Mouse (Mus musculus) kidney, adult 2 months (tissue): ENCODE results near the gene Spock1. TPM values are rescaled to one million over a fixed set of nuclear protein-coding genes. Genes with fewer than 3 reads are reported as not detected.

Experiments used
- DNase-seq: peaks from one replicate; pipeline ENCODE4 v3.0.0; 2021
- H3K27ac ChIP-seq: fragments of 200-500 bp; 2 replicates; pipeline ENCODE4 v1.5.1; 2012; ENCODE audit warnings: low read depth, low read length, control low read depth, inconsistent platforms; ENCODE audit not compliant: insufficient read depth
- H3K27me3 ChIP-seq: fragments of 200-500 bp; replicated peaks from 2 replicates; pipeline ENCODE4 v1.6.1; 2012; ENCODE audit warnings: mild to moderate bottlenecking, moderate library complexity, low read length, inconsistent platforms; ENCODE audit not compliant: control insufficient read depth, insufficient read depth
- H3K36me3 ChIP-seq: fragments of 200-500 bp; 2 replicates; pipeline ENCODE4 v1.6.1; 2012; ENCODE audit warnings: mild to moderate bottlenecking, moderate library complexity, low read length, inconsistent platforms; ENCODE audit not compliant: control insufficient read depth, insufficient read depth
- H3K4me1 ChIP-seq: fragments of 200-500 bp; 2 replicates; pipeline ENCODE4 v1.6.1; 2011; ENCODE audit warnings: low read length; ENCODE audit not compliant: control insufficient read depth, insufficient read depth
- H3K4me3 ChIP-seq: fragments of 200-500 bp; 2 replicates; pipeline ENCODE4 v1.5.1; 2011; ENCODE audit warnings: mild to moderate bottlenecking, low read depth, low read length, control low read depth; ENCODE audit not compliant: insufficient read depth
- CTCF ChIP-seq: fragments of 200-500 bp; conservative IDR thresholded peaks from 2 replicates; pipeline ENCODE4 v1.5.1; 2011; ENCODE audit warnings: low read depth, mild to moderate bottlenecking, control low read depth, low read length, moderate library complexity, mixed read lengths; ENCODE audit not compliant: insufficient read depth, insufficient read length
- POLR2A ChIP-seq: fragments of 200-500 bp; IDR thresholded peaks from one replicate; pipeline ENCODE4 v1.6.1; 2011; ENCODE audit warnings: low read depth, low read length, control low read depth
- WGBS: fragments of 180-500 bp; shearing (Covaris S2); methylation state at CpG from one replicate; pipeline ENCODE4 v1.1.7; 2018; 5-methylcytosine and 5-hydroxymethylcytosine counted together
- polyA plus RNA-seq: library from polyadenylated mRNA; depleted of rRNA; stranded (reverse); fragments of >200 nt; gene quantifications from 2 replicates; pipeline ENCODE4 v1.2.3, GENCODE M21; 2012

Spock1 gene
- polyA plus RNA-seq, 1 experiment = 0.19 TPM

- no peak for TF ChIP-seq POLR2A
- no peak for TF ChIP-seq CTCF
- Histone ChIP-seq H3K27ac (no peak overlapping the region), H3K4me3 (no peak overlapping the region), H3K27me3 (no peaks in the 10 kb centered on the region), H3K4me1 (no peaks in the 10 kb centered on the region), H3K36me3 (no peaks in the 10 kb centered on the region)
- DNase-seq = no peak
- 93% methylated on average over 1 of the region's 1 CpGs for WGBS
Measured at GRCm38 (mm10) chr13:57848931-57849330, 59.2 kb downstream of the Spock1 start.

- 86% methylated on average over 4 of the region's 4 CpGs for WGBS
- Histone ChIP-seq H3K27me3 (no peaks in the 10 kb centered on the region; the same call in 1 of the 2 replicates), H3K27ac (no peak overlapping the region), H3K4me3 (no peak overlapping the region), H3K4me1 (no peaks in the 10 kb centered on the region), H3K36me3 (no peaks in the 10 kb centered on the region)
- no peak for DNase-seq
- TF ChIP-seq POLR2A (no peak), CTCF (no peak)
Measured at GRCm38 (mm10) chr13:57847101-57847500, 61.0 kb downstream of the Spock1 start.

GRCm38 (mm10) chr13:57846468-57846867, 61.7 kb downstream of the Spock1 start:
- Histone ChIP-seq H3K27ac (no peak overlapping the region), H3K4me1 (no peaks in the 10 kb centered on the region), H3K4me3 (no peak overlapping the region), H3K36me3 (no peaks in the 10 kb centered on the region), H3K27me3 (no peaks in the 10 kb centered on the region; the same call in 1 of the 2 replicates)
- WGBS = 95% methylated on average over 9 of the region's 9 CpGs
- no peak for DNase-seq
- TF ChIP-seq POLR2A (no peak), CTCF (no peak)

- Histone ChIP-seq H3K4me3 (no peak overlapping the region), H3K27me3 (no peaks in the 10 kb centered on the region; the same call in 1 of the 2 replicates), H3K27ac (no peak overlapping the region), H3K4me1 (no peaks in the 10 kb centered on the region), H3K36me3 (no peaks in the 10 kb centered on the region)
- 92% methylated on average over 5 of the region's 5 CpGs for WGBS
- DNase-seq = no peak
- TF ChIP-seq POLR2A (no peak), CTCF (no peak)
Measured at GRCm38 (mm10) chr13:57841141-57841848, 66.8 kb downstream of the Spock1 start.

- TF ChIP-seq CTCF (no peak), POLR2A (no peak)
- WGBS = 71% methylated on average over 5 of the region's 5 CpGs
Measured at GRCm38 (mm10) chr13:57837691-57838437, 70.3 kb downstream of the Spock1 start.

GRCm38 (mm10) chr13:57831374-57832163, 76.6 kb downstream of the Spock1 start:
- Histone ChIP-seq H3K4me3 (no peak overlapping the region), H3K27me3 (no peaks in the 10 kb centered on the region), H3K27ac (no peak overlapping the region), H3K4me1 (no peaks in the 10 kb centered on the region), H3K36me3 (no peaks in the 10 kb centered on the region)
- no peak for TF ChIP-seq POLR2A
- TF ChIP-seq CTCF = no peak
- 39% methylated on average over 11 of the region's 11 CpGs for WGBS
- DNase-seq = no peak

More at GRCm38 (mm10) chr13:57837691-57838437, 70.3 kb downstream of the Spock1 start:
- H3K27ac ChIP-seq = no peak overlapping the region
- H3K36me3 ChIP-seq = no peaks in the 10 kb centered on the region
- H3K4me1 ChIP-seq = no peaks in the 10 kb centered on the region
- H3K4me3 ChIP-seq = no peak overlapping the region
- no peaks in the 10 kb centered on the region; the same call in 1 of the 2 replicates for H3K27me3 ChIP-seq
- no peak for DNase-seq
